Mouse (Mus musculus) heart, adult 11 months (tissue): ENCODE results near the gene Sox9.

Source experiments
- DNase-seq: peaks from one replicate; pipeline ENCODE4 v3.0.0; 2022

The Sox9 gene

GRCm38 (mm10) chr11:112781994-112782356, at the start of gene Sox9:
Sox9 (plus strand) TSS chr11:112782224.
- DNase-seq = peak; percentile 99

- DNase-seq = peak; percentile 89
Observed at GRCm38 (mm10) chr11:112732401-112732800, 49.6 kb upstream of the Sox9 start.

GRCm38 (mm10) chr11:112737071-112737470, 45.0 kb upstream of the Sox9 start:
- DNase-seq = peak; percentile 22

- DNase-seq = peak; percentile 68
Observed at GRCm38 (mm10) chr11:112739681-112740080, 42.3 kb upstream of the Sox9 start.

- peak; percentile 66 for DNase-seq
Observed at GRCm38 (mm10) chr11:112756516-112756915, 25.5 kb upstream of the Sox9 start.

- peak; percentile 49 for DNase-seq
Observed at GRCm38 (mm10) chr11:112758056-112758455, 24.0 kb upstream of the Sox9 start.

- peak; percentile 61 for DNase-seq
Observed at GRCm38 (mm10) chr11:112766956-112767355, 15.1 kb upstream of the Sox9 start.

- no peak for DNase-seq
Observed at GRCm38 (mm10) chr11:112767531-112768041, 14.4 kb upstream of the Sox9 start.

- DNase-seq = no peak
Observed at GRCm38 (mm10) chr11:112772791-112773355, 9.2 kb upstream of the Sox9 start.

- peak; percentile 89 for DNase-seq
Observed at GRCm38 (mm10) chr11:112779762-112780161, 2.3 kb upstream of the Sox9 start.

GRCm38 (mm10) chr11:112780394-112780920, 1.6 kb upstream of the Sox9 start:
- no peak for DNase-seq

GRCm38 (mm10) chr11:112781035-112781911, 751 bp upstream of the Sox9 start:
- peak; percentile 94 for DNase-seq

- peak; percentile 93 for DNase-seq
Observed at GRCm38 (mm10) chr11:112782357-112783121, 515 bp downstream of the Sox9 start.

GRCm38 (mm10) chr11:112783401-112784346, 1.6 kb downstream of the Sox9 start:
- peak; percentile 91 for DNase-seq

- DNase-seq = no peak
Observed at GRCm38 (mm10) chr11:112784347-112784902, 2.4 kb downstream of the Sox9 start.

GRCm38 (mm10) chr11:112784903-112785381, 2.9 kb downstream of the Sox9 start:
- DNase-seq = no peak

- DNase-seq = no peak
Observed at GRCm38 (mm10) chr11:112785581-112785980, 3.6 kb downstream of the Sox9 start.

GRCm38 (mm10) chr11:112786427-112786826, 4.4 kb downstream of the Sox9 start:
- no peak for DNase-seq

- DNase-seq = no peak
Observed at GRCm38 (mm10) chr11:112788296-112788695, 6.3 kb downstream of the Sox9 start.

GRCm38 (mm10) chr11:112796379-112796778, 14.4 kb downstream of the Sox9 start:
- DNase-seq = peak; percentile 89

GRCm38 (mm10) chr11:112798831-112799382, 16.9 kb downstream of the Sox9 start:
- peak; percentile 91 for DNase-seq
